Mouse (Mus musculus) lung, postnatal 4 days (tissue): ENCODE data around the gene Umodl1.

Source experiments
- DNase-seq, 2 experiments: peaks; one replicate each; pipeline ENCODE4 v3.0.0; 2021

Umodl1 gene

DNA sequence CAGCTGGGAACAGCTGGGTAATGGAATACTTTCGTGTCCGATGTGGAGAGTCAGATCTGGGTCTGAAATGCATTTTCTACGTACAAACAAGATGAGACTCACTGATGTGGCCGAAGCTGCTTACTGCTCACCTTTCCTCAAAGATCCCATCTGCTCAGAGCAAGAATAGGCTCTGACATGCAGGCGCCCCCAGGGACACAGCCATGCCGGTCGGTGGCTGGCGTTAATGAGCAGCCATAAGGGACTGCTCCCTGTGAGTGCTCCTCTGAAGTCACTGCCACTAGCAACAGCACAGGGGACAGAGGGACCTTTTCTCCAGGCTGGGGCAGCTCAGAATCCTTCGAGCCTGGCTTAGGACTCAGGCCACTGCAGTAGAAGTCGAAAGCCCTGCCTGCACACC, at the start of gene Umodl1:
TSS of gene Umodl1 (plus strand) at position 301 of the 400 bp plus-strand sequence.
- DNase-seq: peak in 1 of 2 experiments; percentile 14

- peak in 1 of 2 experiments; percentile 10 for DNase-seq
These were observed 46.9 kb upstream of the Umodl1 start for GRCm38 (mm10) chr17:30907577-30907976.

GRCm38 (mm10) chr17:30910866-30911731, 43.3 kb upstream of the Umodl1 start:
- DNase-seq: no peak

- DNase-seq: no peak
These were observed 42.7 kb upstream of the Umodl1 start for GRCm38 (mm10) chr17:30911732-30912088.

- no peak for DNase-seq
These were observed 41.9 kb upstream of the Umodl1 start for GRCm38 (mm10) chr17:30912536-30912935.

GRCm38 (mm10) chr17:30914264-30914663, 40.2 kb upstream of the Umodl1 start:
- DNase-seq: no peak

DNA sequence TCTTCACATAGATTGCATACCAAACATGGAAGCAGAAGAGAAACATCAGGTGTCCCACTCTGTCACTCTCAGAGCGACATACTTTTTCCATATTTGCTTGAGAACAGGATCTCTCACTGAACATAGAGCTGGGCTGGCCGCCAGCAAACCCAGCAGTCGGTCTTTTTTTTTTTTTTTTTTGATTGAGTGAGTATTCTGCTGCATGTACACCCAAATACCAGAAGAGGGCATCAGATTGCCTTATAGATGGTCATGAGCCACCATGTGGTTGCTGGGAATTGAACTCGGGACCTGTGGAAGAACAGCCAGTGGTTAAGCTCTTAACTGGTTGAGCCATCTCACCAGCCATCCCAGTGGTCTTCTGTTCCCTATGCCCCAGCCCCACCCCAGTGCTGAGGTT, 30.9 kb upstream of the Umodl1 start:
- no peak for DNase-seq

GRCm38 (mm10) chr17:30930827-30931226, 23.6 kb upstream of the Umodl1 start:
- DNase-seq: peak in 1 of 2 experiments; percentile 15

- peak in 1 of 2 experiments; percentile 12 for DNase-seq
These were observed 21.6 kb upstream of the Umodl1 start for GRCm38 (mm10) chr17:30932836-30933235.

GRCm38 (mm10) chr17:30935301-30935700, 19.1 kb upstream of the Umodl1 start:
- DNase-seq: no peak

- DNase-seq: peak in 1 of 2 experiments; percentile 14
These were observed 15.9 kb upstream of the Umodl1 start for GRCm38 (mm10) chr17:30938554-30938953.

- DNase-seq: peak in 1 of 2 experiments; percentile 3
These were observed 6.1 kb upstream of the Umodl1 start for GRCm38 (mm10) chr17:30948382-30948781.

GRCm38 (mm10) chr17:30950780-30951179, 3.7 kb upstream of the Umodl1 start:
- DNase-seq: peak; percentile 12 to 76

GRCm38 (mm10) chr17:30951600-30951999, 2.8 kb upstream of the Umodl1 start:
- DNase-seq: no peak

DNA sequence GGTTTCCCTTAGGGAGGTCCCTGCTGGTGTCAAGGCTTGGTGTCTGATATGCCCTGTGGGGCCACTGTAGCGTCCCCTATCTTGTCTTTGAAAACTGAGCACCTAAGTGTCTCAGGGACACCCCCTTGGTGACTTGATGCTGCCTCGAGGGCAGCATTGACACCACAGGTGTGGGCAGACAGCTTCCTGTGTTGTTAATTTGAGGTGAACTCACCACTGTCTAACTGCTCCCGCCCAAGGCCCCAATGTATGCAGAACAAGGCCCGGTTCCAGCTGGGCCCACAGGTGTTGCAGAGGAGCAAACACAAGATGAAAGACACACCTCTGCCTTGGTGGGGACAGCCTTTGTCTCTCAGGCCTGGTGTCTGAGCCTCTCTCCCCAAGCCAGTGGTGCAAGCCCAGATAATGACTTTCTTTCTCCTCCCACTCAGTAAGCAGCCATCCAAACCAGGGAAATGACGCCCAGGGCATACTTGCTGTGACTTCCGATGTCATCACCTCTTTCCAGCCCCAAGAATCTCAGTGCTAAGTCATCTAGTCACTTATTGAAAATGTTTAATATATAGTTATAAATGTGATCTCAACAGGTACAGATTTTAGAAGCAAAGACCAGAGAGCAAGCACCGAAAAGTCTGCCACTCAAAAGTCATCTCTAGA, 7.6 kb downstream of the Umodl1 start:
- DNase-seq: peak in 1 of 2 experiments; percentile 4

- peak in 1 of 2 experiments; percentile 17 for DNase-seq
These were observed 8.4 kb downstream of the Umodl1 start for GRCm38 (mm10) chr17:30962880-30963279.

- DNase-seq: no peak
These were observed 15.5 kb downstream of the Umodl1 start for GRCm38 (mm10) chr17:30969983-30970382.

- DNase-seq: no peak
These were observed 17.4 kb downstream of the Umodl1 start for GRCm38 (mm10) chr17:30971877-30972276.

GRCm38 (mm10) chr17:30973332-30973731, 18.9 kb downstream of the Umodl1 start:
- DNase-seq: peak; percentile 24 to 52

GRCm38 (mm10) chr17:30977290-30977689, 22.9 kb downstream of the Umodl1 start:
- no peak for DNase-seq

GRCm38 (mm10) chr17:30978556-30978955, 24.1 kb downstream of the Umodl1 start:
- DNase-seq: no peak

DNA sequence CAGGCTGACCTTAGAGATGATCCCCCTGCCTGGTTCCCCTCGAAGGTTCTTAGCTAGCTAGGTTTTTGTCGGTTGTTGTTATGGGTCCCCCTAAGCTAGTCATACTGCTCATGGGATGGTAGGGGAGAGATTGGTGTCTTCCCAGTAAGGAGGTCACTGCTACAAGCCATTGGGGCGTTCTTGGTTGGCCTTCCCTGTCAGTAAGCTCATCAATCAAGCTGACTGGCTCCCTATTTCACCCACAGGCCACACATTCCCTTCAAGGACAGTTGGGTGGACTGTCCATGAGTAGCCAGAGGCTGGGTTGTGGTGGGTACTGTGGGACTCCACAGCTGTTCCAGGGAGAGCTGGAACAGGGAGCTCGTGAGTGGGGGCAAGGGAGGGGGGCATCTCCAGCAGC, 29.1 kb downstream of the Umodl1 start:
- DNase-seq: no peak

DNA sequence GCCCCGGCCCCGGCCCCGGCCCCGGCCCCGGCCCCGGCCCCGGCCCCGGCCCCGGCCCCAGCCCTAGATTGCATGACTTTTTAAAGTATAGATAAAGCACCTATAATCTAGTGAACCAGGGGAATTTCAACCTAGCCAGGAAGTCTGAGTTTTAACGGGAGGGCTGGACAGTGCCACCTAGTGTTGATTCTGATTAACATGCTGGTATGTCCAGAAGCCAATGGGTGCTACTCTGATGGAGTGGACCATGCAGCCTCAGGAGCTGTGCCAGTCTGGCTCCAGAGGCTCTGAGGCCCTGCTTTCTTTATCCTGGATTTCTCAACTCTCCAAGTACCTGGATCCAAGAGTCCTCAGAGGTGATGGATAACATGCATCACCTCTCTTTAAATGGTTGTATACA, 35.8 kb downstream of the Umodl1 start:
- peak in 1 of 2 experiments; percentile 28 for DNase-seq

DNA sequence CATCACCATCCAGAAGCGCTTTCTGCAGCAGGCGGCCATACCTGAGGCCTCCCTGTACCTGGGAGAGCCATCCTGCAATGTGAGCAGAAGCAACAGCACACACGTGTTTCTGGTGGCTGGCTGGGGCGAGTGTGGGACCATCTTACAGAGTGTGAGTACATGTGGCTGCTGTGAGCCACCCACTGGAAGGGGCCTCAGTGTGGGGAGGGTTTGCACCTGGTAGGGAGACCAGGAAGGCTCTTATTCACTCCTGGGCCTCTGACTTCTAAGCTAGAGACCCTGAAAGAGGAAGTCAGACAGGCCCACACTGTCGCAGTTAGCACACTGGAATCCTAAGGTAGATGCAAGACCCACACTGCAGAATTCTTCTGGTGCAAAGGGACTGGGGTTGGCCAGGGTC, 41.9 kb downstream of the Umodl1 start:
- DNase-seq: no peak
